ENCODE assay signal across 9 mouse cellular contexts in genomic region chr13:99849597-99849996, GRCm38 (mm10). TPM values are rescaled to one million over a fixed set of nuclear protein-coding genes. Genes with fewer than 3 reads are reported as not detected.
DNase-seq lines count a peak whose midpoint lies in the region; ATAC-seq and TF ChIP-seq lines count a peak whose summit lies in the region.
"Had no signal": no experiment of that assay in that cellular context is flagged by ENCODE, and none has a peak within 500 bp of the region (broad histone marks: within the 10 kb centered on the region; RNA-seq: fewer than 3 reads in every experiment).

No protein-coding gene starts in this region.

- H3K4me3 ChIP-seq in heart, postnatal 0 days (ENCODE audit: low read depth, low read length): no peak overlapping the region
- H3K4me3 ChIP-seq in ES-Bruce4 (ENCODE audit: low read depth, low read length): no peak overlapping the region
- no peak overlapping the region for H3K4me3 ChIP-seq in embryonic facial prominence, embryonic 10.5 days
- H3K4me3 ChIP-seq: megakaryocyte, embryonic 14.5 days had no signal

- H3K27me3 ChIP-seq in heart, postnatal 0 days (ENCODE audit: control insufficient read depth, insufficient read depth, low read length): no peaks in the 10 kb centered on the region
- no peaks in the 10 kb centered on the region for H3K27me3 ChIP-seq in ES-Bruce4 (ENCODE audit: control insufficient read depth, insufficient read depth, low read length, poor library complexity, severe bottlenecking)
- no peaks in the 10 kb centered on the region for H3K27me3 ChIP-seq in embryonic facial prominence, embryonic 10.5 days (replicated peaks; ENCODE audit: low read depth, poor library complexity, severe bottlenecking)

- intact Hi-C loops in heart, postnatal 36 days (cut with DNase I): no loop called here

- H3K9me3 ChIP-seq in heart, postnatal 0 days (replicated peaks; ENCODE audit: control insufficient read depth, low read length): no peaks in the 10 kb centered on the region
- H3K9me3 ChIP-seq in ES-Bruce4 (replicated peaks; ENCODE audit: control insufficient read depth, insufficient read depth, low read length, poor library complexity, severe bottlenecking): no peaks in the 10 kb centered on the region
- no peaks in the 10 kb centered on the region for H3K9me3 ChIP-seq in embryonic facial prominence, embryonic 10.5 days
- H3K9me3 ChIP-seq: megakaryocyte, embryonic 14.5 days had no signal

- no peak overlapping the region for H3K4me2 ChIP-seq in heart, postnatal 0 days (ENCODE audit: low read depth, low read length)

- peaks cover 11% of the 10 kb centered on the region; the same call in 1 of the 2 replicates for H3K4me1 ChIP-seq in heart, postnatal 0 days (ENCODE audit: control insufficient read depth, insufficient read depth)
- H3K4me1 ChIP-seq in ES-Bruce4 (ENCODE audit: control insufficient read depth, insufficient read depth, low read length): no peaks in the 10 kb centered on the region
- peaks cover 28% of the 10 kb centered on the region for H3K4me1 ChIP-seq in embryonic facial prominence, embryonic 10.5 days

- 44% methylated on average over 15 of the region's 15 CpGs for WGBS in heart, postnatal 0 days
- WGBS in embryonic facial prominence, embryonic 10.5 days: 35% methylated on average over 15 of the region's 15 CpGs

- TF ChIP-seq POLR2A in ES-Bruce4 (IDR thresholded peaks at IDR 0.05; ENCODE audit: insufficient read depth, low read length): no peak

- no peak for DNase-seq in heart, postnatal 0 days (ENCODE audit: low spot score)
- DNase-seq in heart, postnatal 36 days: no peak
- peak; percentile 63 for DNase-seq in embryonic facial prominence, embryonic 10.5 days (ENCODE audit: low spot score)
- peak; percentile 53 to 55 for DNase-seq in kidney, postnatal 4 days
- DNase-seq in right cerebral cortex, adult 18-20 months: peak; percentile 54
- no peak for DNase-seq in ovary, postnatal 10 days (ENCODE audit: low spot score)
- DNase-seq in lung, postnatal 14 days: no peak

- peak; percentile 37 for TF ChIP-seq CTCF in heart, postnatal 0 days (IDR thresholded peaks at IDR 0.05; ENCODE audit: low read depth)
- TF ChIP-seq CTCF in ES-Bruce4 (IDR thresholded peaks at IDR 0.05; ENCODE audit: low read depth, low read length): peak; percentile 57

- H3K9ac ChIP-seq in heart, postnatal 0 days (replicated peaks; ENCODE audit: low read depth, low read length): no peak overlapping the region
- no peak overlapping the region for H3K9ac ChIP-seq in ES-Bruce4 (ENCODE audit: low read depth, poor library complexity, severe bottlenecking)

- no peaks in the 10 kb centered on the region for H3K36me3 ChIP-seq in heart, postnatal 0 days (replicated peaks; ENCODE audit: control insufficient read depth, insufficient read depth, low read length)
- H3K36me3 ChIP-seq in ES-Bruce4 (ENCODE audit: control insufficient read depth, insufficient read depth, low read length, poor library complexity, severe bottlenecking): no peaks in the 10 kb centered on the region
- no peaks in the 10 kb centered on the region for H3K36me3 ChIP-seq in embryonic facial prominence, embryonic 10.5 days (replicated peaks)

- H3K27ac ChIP-seq in heart, postnatal 0 days (ENCODE audit: low read depth): no peak overlapping the region
- H3K27ac ChIP-seq in ES-Bruce4 (ENCODE audit: insufficient read depth, low read length): no peak overlapping the region
- no peak overlapping the region for H3K27ac ChIP-seq in embryonic facial prominence, embryonic 10.5 days (replicated peaks)

- ATAC-seq in heart, postnatal 0 days (ENCODE audit: insufficient read depth, low read depth): no peak

- no peak for TF ChIP-seq EP300 in heart, postnatal 0 days (IDR thresholded peaks at IDR 0.05; ENCODE audit: low read depth)
- no peak for TF ChIP-seq EP300 in ES-Bruce4 (IDR thresholded peaks at IDR 0.05; ENCODE audit: insufficient read depth, low read depth, low read length)

RNA-seq across cellular contexts. Expression of gene Cartpt, which starts 51.3 kb away (rescaled TPM):
- not detected in 2 replicates for total RNA-seq in heart, postnatal 0 days (2014; rRNA removed; ENCODE audit: low replicate concordance)
- polyA plus RNA-seq in heart, postnatal 0 days (2015; fragmentation: Nextera tagmentation; extraction: Ambion mirVana): 1.1 TPM in 1 of 2 replicates, not detected in the other
- not detected for total RNA-seq in heart, postnatal 36 days (2021)
- not detected in 2 replicates for polyA plus RNA-seq in ES-Bruce4 (2011; ENCODE audit: insufficient read depth, insufficient read length, low read depth, missing spikeins)
- polyA plus RNA-seq in embryonic facial prominence, embryonic 10.5 days (2016; fragmentation: Nextera tagmentation; extraction: Ambion mirVana): 2.6 and 3.6 TPM in 2 replicates

Comparison
In these comparisons a context has a peak if more than half of its experiments do, and no peak if none do; other contexts are left out.
1. DNase-seq: peak in embryonic facial prominence, embryonic 10.5 days (single experiment), kidney, postnatal 4 days (2 of 2) and right cerebral cortex, adult 18-20 months (single experiment); none in heart, postnatal 0 days (single experiment), heart, postnatal 36 days (0 of 2), ovary, postnatal 10 days (single experiment) and lung, postnatal 14 days (single experiment).